Mouse (Mus musculus): ENCODE measurements around the gene Tecpr2. TPM values are rescaled to one million over a fixed set of nuclear protein-coding genes. Genes with fewer than 3 reads are reported as not detected.

Gene Tecpr2
- total RNA-seq (2012; rRNA removed) (5.9 and 6.0 TPM in 2 replicates), polyA plus RNA-seq (2012; ENCODE audit: insufficient read depth in 1 of 2, insufficient read length in 2 of 2, low read depth in 1 of 2, low replicate concordance in 2 of 2, missing spikeins in 1 of 2) (1 to 10 TPM in 1 of 2 experiments, not detected in 1; 5.8 TPM)

GRCm38 (mm10) chr12:110889036-110890020 is at the start of gene Tecpr2, which contains the start of gene Cinp:
Gene Tecpr2 (plus strand): TSS chr12:110889264.
Gene Cinp (minus strand): TSS chr12:110889145.
- peaks cover 0 to 10% of the 10 kb centered on the region in 2 experiments; a peak in 3 of 4 replicates for H3K4me1 ChIP-seq (ENCODE audit: control insufficient read depth in 1 of 2, insufficient read depth in 2 of 2, low read length in 2 of 2)
- peaks cover 0 to 10% of the 10 kb centered on the region in 2 experiments; a peak in 2 of 4 replicates for H3K36me3 ChIP-seq (ENCODE audit: control insufficient read depth in 1 of 2, insufficient read depth in 2 of 2, low read length in 2 of 2)
- H3K9ac ChIP-seq (ENCODE audit: control insufficient read depth, low read depth, low read length, poor library complexity, severe bottlenecking): peak within 1 kb of the TSS; percentile 87
- no peaks in the 10 kb centered on the region for H3K27me3 ChIP-seq (ENCODE audit: control insufficient read depth in 1 of 2, insufficient read depth in 2 of 2, low read length in 2 of 2)
- peak within 1 kb of the TSS; percentile 54 for H3K27ac ChIP-seq (ENCODE audit: control insufficient read depth, low read depth, low read length)
- peak; percentile 99 for DNase-seq (ENCODE audit: low read depth, low spot score)
- H3K4me3 ChIP-seq (ENCODE audit: control insufficient read depth in 1 of 2, insufficient read depth in 1 of 2, low read depth in 2 of 2, low read length in 2 of 2): peak within 1 kb of the TSS; percentile 81 to 97
- H3K79me2 ChIP-seq (ENCODE audit: control insufficient read depth, insufficient read depth, low read length, poor library complexity): peaks cover 37% of the 10 kb centered on the region
- no peaks in the 10 kb centered on the region for H3K9me3 ChIP-seq (replicated peaks; ENCODE audit: insufficient read depth, low read length)
- TF ChIP-seq POLR2AphosphoS5 (IDR thresholded peaks at IDR 0.05; ENCODE audit: borderline replicate concordance, low read depth, low read length) (no peak), TAL1 (IDR thresholded peaks at IDR 0.05; ENCODE audit: low read length) (no peak), NRF1 (IDR thresholded peaks at IDR 0.05; ENCODE audit: insufficient read depth, low read depth, low read length, poor library complexity, severe bottlenecking) (no peak), POLR2AphosphoS2 (IDR thresholded peaks at IDR 0.05; ENCODE audit: low read length) (peak; percentile 77), ZC3H11A (IDR thresholded peaks at IDR 0.05; ENCODE audit: low read depth, low read length) (no peak), MAX (IDR thresholded peaks at IDR 0.05; ENCODE audit: low read length) (peak; percentile 79; the same call in 1 of the 2 replicates), ZNF384 (IDR thresholded peaks at IDR 0.05; ENCODE audit: low read depth, low read length) (no peak), MAZ (IDR thresholded peaks at IDR 0.05; ENCODE audit: low read depth, low read length) (peak; percentile 84; the same call in 1 of the 2 replicates), ETS1 (IDR thresholded peaks at IDR 0.05; ENCODE audit: low read depth, low read length) (peak; percentile 63; the same call in 1 of the 2 replicates), MYC (IDR thresholded peaks at IDR 0.05; ENCODE audit: low read depth, low read length) (peak; percentile 74; the same call in 1 of the 2 replicates), MEF2A (IDR thresholded peaks at IDR 0.05; ENCODE audit: extremely low read depth, insufficient replicate concordance, low read depth, low read length, poor library complexity, severe bottlenecking) (no peak), GATA1 (IDR thresholded peaks at IDR 0.05; ENCODE audit: low read depth, low read length) (no peak), POLR2A (IDR thresholded peaks at IDR 0.05; ENCODE audit: control insufficient read depth in 1 of 2, insufficient read depth in 1 of 2, low read depth in 1 of 2, low read length in 2 of 2, poor library complexity in 1 of 2) (peak; percentile 79 to 91), ZMIZ1 (IDR thresholded peaks at IDR 0.05; ENCODE audit: low read depth, low read length) (peak; percentile 39; the same call in 1 of the 2 replicates), NELFE (IDR thresholded peaks at IDR 0.05; ENCODE audit: low read depth, low read length) (peak; percentile 90), USF1 (IDR thresholded peaks at IDR 0.05; ENCODE audit: low read depth, low read length) (no peak), CHD1 (IDR thresholded peaks at IDR 0.05; ENCODE audit: low read depth, low read length) (0 out of 2 replicates have a peak, but pooled peaks have one; percentile 72), SIN3A (IDR thresholded peaks at IDR 0.05; ENCODE audit: low read length) (peak; percentile 99), CTCF (IDR thresholded peaks at IDR 0.05 in 2 of 3, conservative IDR thresholded peaks at IDR 0.05 in 1 of 3; ENCODE audit: control insufficient read depth in 1 of 3, insufficient read depth in 1 of 3, low read depth in 2 of 3, low read length in 3 of 3, poor library complexity in 1 of 3, severe bottlenecking in 1 of 3) (no peak), ZKSCAN1 (IDR thresholded peaks at IDR 0.05; ENCODE audit: low read depth, low read length) (no peak), JUND (IDR thresholded peaks at IDR 0.05; ENCODE audit: low read depth, low read length) (no peak), SMC3 (IDR thresholded peaks at IDR 0.05; ENCODE audit: low read depth, low read length) (no peak), BHLHE40 (IDR thresholded peaks at IDR 0.05; ENCODE audit: borderline replicate concordance, low read depth, low read length) (no peak), EP300 (IDR thresholded peaks at IDR 0.05; ENCODE audit: low read depth in 1 of 2, low read length in 2 of 2) (peak in 1 of 2 experiments; percentile 8; a peak in 1 of 4 replicates), RCOR1 (IDR thresholded peaks at IDR 0.05; ENCODE audit: low read depth, low read length) (no peak), TBP (IDR thresholded peaks at IDR 0.05; ENCODE audit: low read depth, low read length) (peak; percentile 76), GABPA (IDR thresholded peaks at IDR 0.05; ENCODE audit: low read depth, low read length) (no peak), HCFC1 (IDR thresholded peaks at IDR 0.05; ENCODE audit: low read depth, low read length) (peak; percentile 93), MYB (IDR thresholded peaks at IDR 0.05; ENCODE audit: low read depth, low read length) (no peak), USF2 (IDR thresholded peaks at IDR 0.05; ENCODE audit: borderline replicate concordance in 1 of 2, insufficient read depth in 1 of 2, low read depth in 1 of 2, low read length in 2 of 2) (no peak), E2F4 (IDR thresholded peaks at IDR 0.05; ENCODE audit: borderline replicate concordance, low read depth, low read length) (no peak; the same call in 1 of the 2 replicates), RAD21 (IDR thresholded peaks at IDR 0.05; ENCODE audit: low read depth, low read length) (no peak), TCF12 (IDR thresholded peaks at IDR 0.05; ENCODE audit: low read depth, low read length) (peak; percentile 18; the same call in 1 of the 2 replicates), MAFK (IDR thresholded peaks at IDR 0.05; ENCODE audit: borderline replicate concordance, low read depth, low read length) (no peak)

All from MEL (cell line).